Mouse (Mus musculus): ENCODE measurements around the gene Olfr447. TPM values are rescaled to one million over a fixed set of nuclear protein-coding genes. Genes with fewer than 3 reads are reported as not detected.

The Olfr447 gene
- not detected in 2 replicates for polyA plus RNA-seq (2016; fragmentation: Nextera tagmentation; extraction: Ambion mirVana)

DNA sequence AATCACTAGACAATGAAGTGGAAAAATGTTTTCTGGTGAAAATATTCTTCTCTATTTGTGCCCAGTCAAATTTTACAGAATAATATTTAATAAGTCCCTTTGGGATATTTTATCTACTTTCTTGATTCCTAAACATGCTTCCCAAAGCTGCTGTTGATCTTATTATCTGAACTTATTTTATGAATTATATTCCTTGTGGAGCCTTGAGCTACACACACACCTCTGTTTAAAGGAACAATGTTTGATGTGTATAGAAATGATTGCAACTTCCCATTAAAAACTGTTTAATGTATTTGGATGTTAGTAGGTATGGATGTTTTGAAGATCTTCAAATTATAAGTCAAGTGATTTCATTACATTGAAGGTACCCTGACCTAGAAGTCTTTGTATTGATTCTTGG, at the start of gene Olfr447:
TSS of gene Olfr447 (plus strand) at position 301 of the 400 bp plus-strand sequence.
- Histone ChIP-seq H3K27me3 (replicated peaks) (no peaks in the 10 kb centered on the region), H3K9ac (no peak within 1 kb of the TSS), H3K27ac (no peak within 1 kb of the TSS), H3K4me1 (no peaks in the 10 kb centered on the region), H3K9me3 (replicated peaks) (no peaks in the 10 kb centered on the region), H3K4me3 (no peak within 1 kb of the TSS), H3K36me3 (no peaks in the 10 kb centered on the region), H3K4me2 (no peak within 1 kb of the TSS)
- ATAC-seq: no peak

- no peak overlapping the region for H3K4me3 ChIP-seq
- H3K27me3 ChIP-seq (replicated peaks): no peaks in the 10 kb centered on the region
- H3K36me3 ChIP-seq: no peaks in the 10 kb centered on the region
- H3K9me3 ChIP-seq (replicated peaks): no peaks in the 10 kb centered on the region
- no peak overlapping the region for H3K27ac ChIP-seq
- no peak overlapping the region for H3K9ac ChIP-seq
- H3K4me2 ChIP-seq: no peak overlapping the region
- WGBS (ENCODE audit: insufficient replicate concordance): 8% methylated on average over 4 of the region's 4 CpGs
- H3K4me1 ChIP-seq: no peaks in the 10 kb centered on the region
- ATAC-seq: no peak
Observed at GRCm38 (mm10) chr6:42860222-42860819, 48.4 kb upstream of the Olfr447 start.

GRCm38 (mm10) chr6:42869695-42870094, 39.0 kb upstream of the Olfr447 start:
- no peak for ATAC-seq
- H3K27me3 ChIP-seq (replicated peaks): no peaks in the 10 kb centered on the region
- H3K9ac ChIP-seq: no peak overlapping the region
- no peak overlapping the region for H3K4me3 ChIP-seq
- no peak overlapping the region for H3K4me2 ChIP-seq
- H3K36me3 ChIP-seq: no peaks in the 10 kb centered on the region
- no peaks in the 10 kb centered on the region for H3K9me3 ChIP-seq (replicated peaks)
- 76% methylated on average over 3 of the region's 3 CpGs for WGBS (ENCODE audit: insufficient replicate concordance)
- no peak overlapping the region for H3K27ac ChIP-seq
- no peaks in the 10 kb centered on the region for H3K4me1 ChIP-seq

DNA sequence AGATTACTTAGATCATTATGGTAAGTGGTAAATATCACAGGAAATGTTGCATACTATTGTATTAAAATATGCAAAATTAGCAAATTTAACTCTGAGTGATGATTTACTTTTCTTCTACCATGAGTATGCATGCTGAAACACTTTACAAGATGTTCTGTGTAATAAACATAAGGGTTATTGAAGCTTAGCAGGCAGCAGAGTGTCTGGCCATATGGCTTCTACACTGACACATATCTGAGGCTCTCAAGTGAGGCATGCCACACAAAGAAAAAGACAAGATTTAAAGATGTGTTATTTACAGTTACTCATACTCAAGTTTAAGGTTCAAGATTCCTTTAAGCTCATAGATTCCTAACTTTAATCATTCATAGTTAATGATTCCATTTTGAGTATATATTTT, 32.4 kb upstream of the Olfr447 start:
- H3K4me2 ChIP-seq: no peak overlapping the region
- H3K4me1 ChIP-seq: no peaks in the 10 kb centered on the region
- no peaks in the 10 kb centered on the region for H3K9me3 ChIP-seq (replicated peaks)
- H3K27me3 ChIP-seq (replicated peaks): no peaks in the 10 kb centered on the region
- no peak overlapping the region for H3K9ac ChIP-seq
- no peak overlapping the region for H3K4me3 ChIP-seq
- ATAC-seq: no peak
- no peak overlapping the region for H3K27ac ChIP-seq
- no peaks in the 10 kb centered on the region for H3K36me3 ChIP-seq

GRCm38 (mm10) chr6:42890141-42890540, 18.5 kb upstream of the Olfr447 start, which contains the start of gene Olfr448:
Gene Olfr448 (plus strand): TSS chr6:42890441.
- no peaks in the 10 kb centered on the region for H3K36me3 ChIP-seq
- no peaks in the 10 kb centered on the region for H3K9me3 ChIP-seq (replicated peaks)
- H3K27ac ChIP-seq: no peak within 1 kb of the TSS
- H3K27me3 ChIP-seq (replicated peaks): no peaks in the 10 kb centered on the region
- WGBS (ENCODE audit: insufficient replicate concordance): 71% methylated on average over 1 of the region's 1 CpGs
- no peaks in the 10 kb centered on the region for H3K4me1 ChIP-seq
- no peak within 1 kb of the TSS for H3K4me2 ChIP-seq
- H3K4me3 ChIP-seq: no peak within 1 kb of the TSS
- no peak within 1 kb of the TSS for H3K9ac ChIP-seq
- no peak for ATAC-seq

DNA sequence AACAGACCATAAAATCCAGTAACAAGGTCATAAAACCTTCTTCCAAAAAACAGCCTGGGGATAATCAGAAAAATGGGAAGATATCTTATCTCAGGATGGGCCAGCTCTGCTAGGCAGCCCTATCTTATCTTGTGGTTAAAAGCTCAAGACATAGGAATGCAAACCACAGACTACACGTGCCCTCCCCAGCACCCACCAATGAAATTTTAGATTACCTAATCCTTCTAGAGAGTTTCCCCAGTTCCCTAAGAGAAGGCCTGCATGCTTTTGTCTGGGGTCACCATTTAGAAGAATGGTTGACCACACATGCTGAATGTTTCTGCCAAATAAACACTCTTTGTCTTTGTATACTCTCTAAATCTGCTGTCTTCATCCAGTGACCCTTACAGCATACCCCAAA, 8.3 kb upstream of the Olfr447 start:
- Histone ChIP-seq H3K9ac (no peak overlapping the region), H3K9me3 (replicated peaks) (no peaks in the 10 kb centered on the region), H3K4me2 (no peak overlapping the region), H3K4me3 (no peak overlapping the region), H3K27me3 (replicated peaks) (no peaks in the 10 kb centered on the region), H3K27ac (no peak overlapping the region), H3K36me3 (no peaks in the 10 kb centered on the region), H3K4me1 (no peaks in the 10 kb centered on the region)
- WGBS (ENCODE audit: insufficient replicate concordance): 8% methylated on average over 1 of the region's 1 CpGs
- ATAC-seq: no peak

GRCm38 (mm10) chr6:42921077-42921476, 12.4 kb downstream of the Olfr447 start, which contains the start of gene Olfr446:
Gene Olfr446 (plus strand): TSS chr6:42921377.
- no peak within 1 kb of the TSS for H3K27ac ChIP-seq
- H3K4me3 ChIP-seq: no peak within 1 kb of the TSS
- 42% methylated on average over 2 of the region's 2 CpGs for WGBS (ENCODE audit: insufficient replicate concordance)
- no peaks in the 10 kb centered on the region for H3K27me3 ChIP-seq (replicated peaks)
- H3K36me3 ChIP-seq: no peaks in the 10 kb centered on the region
- no peak within 1 kb of the TSS for H3K9ac ChIP-seq
- no peak within 1 kb of the TSS for H3K4me2 ChIP-seq
- no peak for ATAC-seq
- no peaks in the 10 kb centered on the region for H3K4me1 ChIP-seq
- H3K9me3 ChIP-seq (replicated peaks): no peaks in the 10 kb centered on the region

GRCm38 (mm10) chr6:42948767-42949166, 40.1 kb downstream of the Olfr447 start, which contains the start of gene Olfr444:
Gene Olfr444 (plus strand): TSS chr6:42949067.
- no peak for ATAC-seq
- Histone ChIP-seq H3K4me1 (no peaks in the 10 kb centered on the region), H3K4me2 (no peak within 1 kb of the TSS), H3K9ac (no peak within 1 kb of the TSS), H3K27me3 (replicated peaks) (no peaks in the 10 kb centered on the region), H3K27ac (no peak within 1 kb of the TSS), H3K4me3 (no peak within 1 kb of the TSS), H3K9me3 (replicated peaks) (0 out of 2 replicates have a peak, but pooled peaks cover 4% of the 10 kb centered on the region), H3K36me3 (no peaks in the 10 kb centered on the region)
- 51% methylated on average over 1 of the region's 1 CpGs for WGBS (ENCODE audit: insufficient replicate concordance)

Other genes starting within 250 kb of the Olfr447 start
- gene Tcaf1, start 198.8 kb upstream of the Olfr447 start, polyA plus RNA-seq (2016; fragmentation: Nextera tagmentation; extraction: Ambion mirVana): 10.1 and 10.2 TPM in 2 replicates
- gene Olfr453, start 169.5 kb upstream of the Olfr447 start, polyA plus RNA-seq (2016; fragmentation: Nextera tagmentation; extraction: Ambion mirVana): not detected in 2 replicates
- gene Olfr38, start 152.5 kb upstream of the Olfr447 start, polyA plus RNA-seq (2016; fragmentation: Nextera tagmentation; extraction: Ambion mirVana): not detected in 2 replicates
- gene Olfr452, start 123.8 kb upstream of the Olfr447 start, polyA plus RNA-seq (2016; fragmentation: Nextera tagmentation; extraction: Ambion mirVana): not detected in 2 replicates
- not detected in 2 replicates for gene Olfr450, start 96.9 kb upstream of the Olfr447 start, polyA plus RNA-seq (2016; fragmentation: Nextera tagmentation; extraction: Ambion mirVana)
- gene Olfr449, start 74.5 kb upstream of the Olfr447 start, polyA plus RNA-seq (2016; fragmentation: Nextera tagmentation; extraction: Ambion mirVana): not detected in 2 replicates
- not detected in 2 replicates for gene Olfr448, start 18.4 kb upstream of the Olfr447 start, polyA plus RNA-seq (2016; fragmentation: Nextera tagmentation; extraction: Ambion mirVana)
- not detected in 2 replicates for gene Olfr446, start 12.5 kb downstream of the Olfr447 start, polyA plus RNA-seq (2016; fragmentation: Nextera tagmentation; extraction: Ambion mirVana)
- gene Olfr444, start 40.2 kb downstream of the Olfr447 start, polyA plus RNA-seq (2016; fragmentation: Nextera tagmentation; extraction: Ambion mirVana): not detected in 2 replicates
- gene Olfr441, start 197.5 kb downstream of the Olfr447 start, polyA plus RNA-seq (2016; fragmentation: Nextera tagmentation; extraction: Ambion mirVana): not detected in 2 replicates
- gene Olfr237-ps1, start 237.7 kb downstream of the Olfr447 start, polyA plus RNA-seq (2016; fragmentation: Nextera tagmentation; extraction: Ambion mirVana): not detected in 2 replicates